Mouse (Mus musculus): ENCODE measurements around the gene Agrn. TPM values are rescaled to one million over a fixed set of nuclear protein-coding genes. Genes with fewer than 3 reads are reported as not detected.

Gene Agrn
- polyA plus RNA-seq (2015; fragmentation: Nextera tagmentation; extraction: Ambion mirVana), result 4.4 and 5.2 TPM in 2 replicates

GRCm38 (mm10) chr4:156197131-156197828 lies at the start of gene Agrn:
TSS of gene Agrn (minus strand) at chr4:156197488.
- H3K4me1 ChIP-seq (ENCODE audit: insufficient read depth), result peaks cover 40% of the 10 kb centered on the region
- peaks cover 22% of the 10 kb centered on the region for H3K27me3 ChIP-seq (ENCODE audit: insufficient read depth, low read length)
- H3K4me2 ChIP-seq (ENCODE audit: low read depth, low read length), result peak within 1 kb of the TSS; percentile 99
- TF ChIP-seq EP300 (IDR thresholded peaks at IDR 0.05; ENCODE audit: low read depth), result no peak
- no peak for TF ChIP-seq CTCF (IDR thresholded peaks at IDR 0.05; ENCODE audit: low read depth)
- peak; percentile 83 for DNase-seq
- H3K27ac ChIP-seq (ENCODE audit: low read depth), result peak within 1 kb of the TSS; percentile 96
- H3K36me3 ChIP-seq (replicated peaks; ENCODE audit: insufficient read depth, low read length), result no peaks in the 10 kb centered on the region
- peak within 1 kb of the TSS; percentile 87 for H3K4me3 ChIP-seq (ENCODE audit: low read depth, low read length)
- H3K9me3 ChIP-seq (ENCODE audit: low read length), result no peaks in the 10 kb centered on the region
- peak; percentile 83 for ATAC-seq
- peak within 1 kb of the TSS; percentile 78 for H3K9ac ChIP-seq (replicated peaks)
- WGBS (ENCODE audit: insufficient replicate concordance), result 0% methylated on average over 35 of the region's 88 CpGs

DNA sequence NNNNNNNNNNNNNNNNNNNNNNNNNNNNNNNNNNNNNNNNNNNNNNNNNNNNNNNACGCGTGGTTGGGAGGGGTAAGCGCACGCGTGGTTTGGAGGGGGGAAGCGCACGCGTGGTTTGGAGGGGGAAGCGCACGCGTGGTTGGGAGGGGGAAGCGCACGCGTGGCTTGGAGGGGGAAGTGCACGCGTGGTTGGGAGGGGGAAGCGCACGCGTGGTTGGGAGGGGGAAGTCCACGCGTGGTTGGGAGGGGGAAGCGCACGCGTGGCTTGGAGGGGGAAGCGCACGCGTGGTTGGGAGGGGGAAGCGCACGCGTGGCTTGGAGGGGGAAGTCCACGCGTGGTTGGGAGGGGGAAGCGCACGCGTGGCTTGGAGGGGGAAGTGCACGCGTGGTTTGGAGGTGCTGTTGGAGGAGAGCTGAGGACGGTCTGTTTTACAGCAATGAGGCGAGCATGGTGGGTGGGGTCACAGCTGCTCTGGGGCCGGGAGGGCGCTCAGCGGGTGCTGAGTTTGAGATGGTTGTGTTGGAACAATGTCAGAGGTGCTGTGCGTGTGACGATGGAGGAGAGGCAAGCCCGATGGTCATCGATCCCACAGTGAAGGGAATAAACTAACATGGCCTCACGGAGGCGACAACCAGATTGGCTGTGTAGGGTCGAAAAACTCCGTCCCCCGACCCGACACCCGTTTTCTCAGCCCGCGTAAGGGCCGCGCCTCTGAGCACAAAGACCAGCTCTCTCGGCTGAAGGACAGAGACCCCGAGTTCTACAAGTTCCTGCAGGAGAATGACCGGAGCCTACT lies 39.6 kb upstream of the Agrn start:
- Histone ChIP-seq H3K4me1 (ENCODE audit: insufficient read depth) (peaks cover 12% of the 10 kb centered on the region), H3K36me3 (replicated peaks; ENCODE audit: insufficient read depth, low read length) (peaks cover 42% of the 10 kb centered on the region), H3K9me3 (ENCODE audit: low read length) (no peaks in the 10 kb centered on the region), H3K4me2 (ENCODE audit: low read depth, low read length) (peak overlapping the region; percentile 99), H3K4me3 (ENCODE audit: low read depth, low read length) (peak overlapping the region; percentile 92), H3K9ac (replicated peaks) (peak overlapping the region; percentile 18; the same call in 1 of the 2 replicates), H3K27me3 (ENCODE audit: insufficient read depth, low read length) (no peaks in the 10 kb centered on the region), H3K27ac (ENCODE audit: low read depth) (no peak overlapping the region; the same call in 1 of the 2 replicates)
- WGBS (ENCODE audit: insufficient replicate concordance), result 27% methylated on average over 47 of the region's 60 CpGs
- no peak for ATAC-seq
- TF ChIP-seq EP300 (IDR thresholded peaks at IDR 0.05; ENCODE audit: low read depth) (no peak), CTCF (IDR thresholded peaks at IDR 0.05; ENCODE audit: low read depth) (no peak)
- peak; percentile 60 for DNase-seq

DNA sequence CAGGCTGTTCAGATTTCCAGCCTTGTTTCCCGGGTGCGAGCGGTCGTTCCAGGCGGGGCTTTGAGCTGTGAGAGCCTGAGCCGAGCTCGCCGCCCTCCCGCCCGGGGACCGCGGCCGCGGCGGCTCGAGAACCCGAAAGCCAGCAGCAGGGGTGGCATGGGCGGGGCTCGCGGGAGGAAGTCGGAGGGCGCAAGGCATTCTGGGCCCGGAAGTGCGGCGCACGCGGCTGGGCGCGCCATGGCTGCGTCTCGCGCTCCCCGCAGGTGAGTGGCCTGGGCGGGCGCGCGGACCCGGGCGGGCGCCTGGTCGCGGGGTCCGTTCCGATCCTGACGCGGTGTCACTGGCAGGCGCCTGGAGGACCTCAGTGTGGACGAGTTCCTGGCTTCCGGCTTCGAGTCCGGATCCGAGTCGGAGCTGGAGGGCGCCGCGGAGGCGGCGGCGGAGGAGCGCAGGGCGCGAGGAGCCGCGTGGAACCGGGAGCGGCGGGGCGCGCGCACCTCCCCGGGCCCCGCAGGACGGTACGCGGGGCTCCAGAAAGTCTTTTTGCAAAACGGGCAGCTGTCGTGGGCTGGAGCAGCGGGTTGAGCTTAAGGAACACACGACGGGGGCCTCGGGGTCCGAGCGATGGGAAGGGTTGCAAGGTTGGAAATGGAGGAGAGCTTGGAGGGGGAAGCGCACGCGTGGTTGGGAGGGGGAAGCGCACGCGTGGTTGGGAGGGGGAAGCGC lies 38.7 kb upstream of the Agrn start, which contains the start of gene Noc2l:
Gene Noc2l, plus strand, starts transcription at position 203 of the 726 bp plus-strand sequence.
- TF ChIP-seq EP300 (IDR thresholded peaks at IDR 0.05; ENCODE audit: low read depth) (no peak), CTCF (IDR thresholded peaks at IDR 0.05; ENCODE audit: low read depth) (peak; percentile 10; the same call in 1 of the 2 replicates)
- H3K4me3 ChIP-seq (ENCODE audit: low read depth, low read length), result peak within 1 kb of the TSS; percentile 92
- H3K4me2 ChIP-seq (ENCODE audit: low read depth, low read length), result peak within 1 kb of the TSS; percentile 99
- ATAC-seq, result peak; percentile 93
- H3K36me3 ChIP-seq (replicated peaks; ENCODE audit: insufficient read depth, low read length), result peaks cover 38% of the 10 kb centered on the region
- no peaks in the 10 kb centered on the region for H3K9me3 ChIP-seq (ENCODE audit: low read length)
- H3K9ac ChIP-seq (replicated peaks), result peak within 1 kb of the TSS; percentile 80
- peaks cover 12% of the 10 kb centered on the region for H3K4me1 ChIP-seq (ENCODE audit: insufficient read depth)
- H3K27ac ChIP-seq (ENCODE audit: low read depth), result peak within 1 kb of the TSS; percentile 95
- WGBS (ENCODE audit: insufficient replicate concordance), result under 1% methylated on average over 73 of the region's 90 CpGs
- peak; percentile 96 for DNase-seq
- no peaks in the 10 kb centered on the region for H3K27me3 ChIP-seq (ENCODE audit: insufficient read depth, low read length)

DNA sequence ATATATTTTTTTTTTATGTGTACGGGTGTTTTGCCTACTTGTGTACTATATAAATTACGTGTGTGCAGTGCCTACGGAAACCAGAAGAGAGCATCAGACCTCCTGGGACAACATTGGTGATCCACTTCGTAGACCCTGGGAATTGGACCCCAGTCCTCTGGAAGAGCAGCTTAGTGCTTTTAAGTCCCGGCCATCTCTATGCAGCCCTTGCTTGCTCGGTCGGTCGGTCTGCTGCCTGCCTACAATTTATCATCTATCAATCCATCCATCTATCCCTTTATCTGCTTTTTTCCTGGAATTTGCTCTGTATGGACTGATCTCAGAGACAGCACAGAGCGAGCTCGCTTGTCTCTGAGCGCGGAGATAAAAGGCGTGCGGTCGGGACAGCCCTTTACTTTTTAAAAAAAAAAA lies 38.1 kb upstream of the Agrn start:
- Histone ChIP-seq H3K9me3 (ENCODE audit: low read length) (no peaks in the 10 kb centered on the region), H3K27ac (ENCODE audit: low read depth) (peak overlapping the region; percentile 95), H3K36me3 (replicated peaks; ENCODE audit: insufficient read depth, low read length) (peaks cover 36% of the 10 kb centered on the region), H3K27me3 (ENCODE audit: insufficient read depth, low read length) (no peaks in the 10 kb centered on the region), H3K4me1 (ENCODE audit: insufficient read depth) (peaks cover 12% of the 10 kb centered on the region), H3K4me2 (ENCODE audit: low read depth, low read length) (peak overlapping the region; percentile 99), H3K4me3 (ENCODE audit: low read depth, low read length) (peak overlapping the region; percentile 92), H3K9ac (replicated peaks) (peak overlapping the region; percentile 80)
- TF ChIP-seq EP300 (IDR thresholded peaks at IDR 0.05; ENCODE audit: low read depth), result no peak
- TF ChIP-seq CTCF (IDR thresholded peaks at IDR 0.05; ENCODE audit: low read depth), result peak; percentile 42
- no peak for DNase-seq
- under 1% methylated on average over 15 of the region's 15 CpGs for WGBS (ENCODE audit: insufficient replicate concordance)
- ATAC-seq, result peak; percentile 48

- peaks cover 12% of the 10 kb centered on the region for H3K4me1 ChIP-seq (ENCODE audit: insufficient read depth)
- ATAC-seq (peak; percentile 22), DNase-seq (peak; percentile 77)
- WGBS (ENCODE audit: insufficient replicate concordance), result under 1% methylated on average over 19 of the region's 48 CpGs
- H3K4me2 ChIP-seq (ENCODE audit: low read depth, low read length), result peak within 1 kb of the TSS; percentile 99
- no peaks in the 10 kb centered on the region for H3K27me3 ChIP-seq (ENCODE audit: insufficient read depth, low read length)
- no peak for TF ChIP-seq EP300 (IDR thresholded peaks at IDR 0.05; ENCODE audit: low read depth)
- H3K9ac ChIP-seq (replicated peaks), result peak within 1 kb of the TSS; percentile 80
- H3K27ac ChIP-seq (ENCODE audit: low read depth), result peak within 1 kb of the TSS; percentile 95
- H3K36me3 ChIP-seq (replicated peaks; ENCODE audit: insufficient read depth, low read length), result peaks cover 31% of the 10 kb centered on the region
- H3K4me3 ChIP-seq (ENCODE audit: low read depth, low read length), result peak within 1 kb of the TSS; percentile 92
- H3K9me3 ChIP-seq (ENCODE audit: low read length), result no peaks in the 10 kb centered on the region
Observed at GRCm38 (mm10) chr4:156234701-156235213, 37.5 kb upstream of the Agrn start, which contains the start of gene Plekhn1. TSS of gene Plekhn1 (minus strand) at chr4:156234857.
